Mouse (Mus musculus): ENCODE results near the gene Riox1. TPM values are rescaled to one million over a fixed set of nuclear protein-coding genes. Genes with fewer than 3 reads are reported as not detected.
A peak's percentile ranks its signal among the peaks of the same experiment; 100 is the strongest.

Gene Riox1
- polyA plus RNA-seq, 1 experiment from 2014 or later: 11.7 TPM

DNA sequence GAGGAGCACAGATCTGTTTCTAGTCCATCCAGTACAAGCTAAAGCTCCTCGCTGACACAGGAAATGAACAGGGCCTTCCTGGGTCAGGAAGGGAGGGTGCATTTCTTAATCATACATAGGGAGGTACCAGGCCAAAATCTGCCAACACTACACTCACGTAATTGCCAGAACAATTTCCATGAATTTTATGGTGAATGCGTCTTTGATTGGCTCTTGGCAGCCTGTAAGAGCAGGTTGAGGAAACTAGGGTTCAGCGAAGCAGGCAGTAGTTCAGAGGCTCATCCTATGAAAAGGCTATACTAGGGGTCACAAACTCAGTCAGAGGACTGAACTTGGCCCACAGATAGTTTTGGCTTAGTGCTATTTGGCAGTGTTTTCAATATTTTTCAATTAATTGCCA is 10.4 kb upstream of the Riox1 start:
- H3K9ac ChIP-seq (replicated peaks; ENCODE audit: low read length): no peak overlapping the region
- no peak overlapping the region for H3K4me3 ChIP-seq (replicated peaks; ENCODE audit: low read depth, low read length)
- no peaks in the 10 kb centered on the region for H3K27me3 ChIP-seq (ENCODE audit: control insufficient read depth, insufficient read depth, low read length)
- no peaks in the 10 kb centered on the region for H3K4me1 ChIP-seq (ENCODE audit: control insufficient read depth, insufficient read depth, low read length)
- DNase-seq (no peak), ATAC-seq (ENCODE audit: low FRiP score, low TSS enrichment) (no peak)
- H3K36me3 ChIP-seq (ENCODE audit: control insufficient read depth, insufficient read depth, low read length): no peaks in the 10 kb centered on the region
- 40% methylated on average over 4 of the region's 4 CpGs for WGBS
- no peak overlapping the region for H3K4me2 ChIP-seq (ENCODE audit: low read length)
- H3K27ac ChIP-seq (replicated peaks; ENCODE audit: low read depth, low read length): no peak overlapping the region
- no peaks in the 10 kb centered on the region for H3K9me3 ChIP-seq (ENCODE audit: control insufficient read depth, low read length)

DNA sequence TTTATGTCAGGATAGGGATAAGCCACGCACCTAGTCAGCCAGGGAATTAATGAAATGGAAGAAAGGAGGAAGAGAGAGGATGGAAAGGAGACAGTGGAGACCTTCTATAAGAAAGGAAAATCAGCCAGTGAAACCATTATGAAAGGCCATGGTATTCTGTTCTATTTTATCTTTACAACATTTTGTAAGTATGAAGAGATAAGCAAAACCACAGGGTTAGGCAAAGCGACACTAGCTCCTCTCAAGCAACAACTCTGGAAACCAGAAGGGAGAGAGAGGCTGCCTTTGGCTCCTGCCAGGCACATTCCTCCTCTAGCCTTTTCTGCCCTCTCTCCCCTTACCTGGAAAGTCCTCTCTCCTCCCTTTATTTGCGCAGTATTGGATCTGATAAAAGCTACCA is 8.5 kb upstream of the Riox1 start:
- 94% methylated on average over 3 of the region's 3 CpGs for WGBS
- no peak overlapping the region for H3K4me3 ChIP-seq (replicated peaks; ENCODE audit: low read depth, low read length)
- H3K4me2 ChIP-seq (ENCODE audit: low read length): no peak overlapping the region
- no peak for DNase-seq
- no peaks in the 10 kb centered on the region for H3K4me1 ChIP-seq (ENCODE audit: control insufficient read depth, insufficient read depth, low read length)
- no peak overlapping the region for H3K9ac ChIP-seq (replicated peaks; ENCODE audit: low read length)
- no peaks in the 10 kb centered on the region for H3K36me3 ChIP-seq (ENCODE audit: control insufficient read depth, insufficient read depth, low read length)
- H3K27me3 ChIP-seq (ENCODE audit: control insufficient read depth, insufficient read depth, low read length): no peaks in the 10 kb centered on the region
- H3K9me3 ChIP-seq (ENCODE audit: control insufficient read depth, low read length): no peaks in the 10 kb centered on the region
- ATAC-seq (ENCODE audit: low FRiP score, low TSS enrichment): no peak
- no peak overlapping the region for H3K27ac ChIP-seq (replicated peaks; ENCODE audit: low read depth, low read length)

DNA sequence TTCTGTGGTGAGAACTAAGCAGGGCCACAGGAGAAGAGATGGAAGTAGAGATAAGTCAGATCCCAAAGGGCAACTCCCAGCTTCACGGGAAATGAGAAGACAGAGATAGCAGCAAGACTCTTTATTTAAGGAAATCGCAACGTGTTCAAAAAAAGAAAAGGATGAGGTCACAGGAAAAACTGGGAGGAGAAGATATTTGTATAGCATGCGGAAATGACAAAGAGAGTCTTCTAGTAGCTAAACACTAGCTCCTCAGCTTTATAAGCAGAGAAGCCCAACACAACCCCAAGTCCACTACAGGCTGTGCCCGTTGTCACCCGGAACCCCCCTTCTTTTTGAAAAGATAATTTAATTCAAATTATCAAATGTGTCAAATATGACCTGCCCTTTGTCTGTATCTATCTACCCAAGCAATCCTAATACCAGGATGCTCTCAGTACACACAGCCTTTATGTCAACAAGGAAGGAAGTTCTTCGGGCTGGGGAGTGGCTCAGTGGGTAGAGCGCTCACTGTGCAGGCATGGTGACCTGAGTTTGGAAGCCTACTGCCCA is 3.1 kb upstream of the Riox1 start:
- 91% methylated on average over 8 of the region's 8 CpGs for WGBS
- Histone ChIP-seq H3K27ac (replicated peaks; ENCODE audit: low read depth, low read length) (no peak overlapping the region), H3K4me2 (ENCODE audit: low read length) (no peak overlapping the region), H3K9ac (replicated peaks; ENCODE audit: low read length) (no peak overlapping the region), H3K9me3 (ENCODE audit: control insufficient read depth, low read length) (no peaks in the 10 kb centered on the region), H3K27me3 (ENCODE audit: control insufficient read depth, insufficient read depth, low read length) (no peaks in the 10 kb centered on the region), H3K4me3 (replicated peaks; ENCODE audit: low read depth, low read length) (no peak overlapping the region), H3K36me3 (ENCODE audit: control insufficient read depth, insufficient read depth, low read length) (0 out of 2 replicates have a peak, but pooled peaks cover under 1% of the 10 kb centered on the region), H3K4me1 (ENCODE audit: control insufficient read depth, insufficient read depth, low read length) (peaks cover 14% of the 10 kb centered on the region)
- no peak for ATAC-seq (ENCODE audit: low FRiP score, low TSS enrichment)
- no peak for DNase-seq

- Histone ChIP-seq H3K27ac (replicated peaks; ENCODE audit: low read depth, low read length) (no peak overlapping the region), H3K36me3 (ENCODE audit: control insufficient read depth, insufficient read depth, low read length) (0 out of 2 replicates have a peak, but pooled peaks cover 11% of the 10 kb centered on the region), H3K4me2 (ENCODE audit: low read length) (no peak overlapping the region), H3K4me1 (ENCODE audit: control insufficient read depth, insufficient read depth, low read length) (peaks cover 17% of the 10 kb centered on the region), H3K4me3 (replicated peaks; ENCODE audit: low read depth, low read length) (no peak overlapping the region), H3K9ac (replicated peaks; ENCODE audit: low read length) (no peak overlapping the region), H3K9me3 (ENCODE audit: control insufficient read depth, low read length) (no peaks in the 10 kb centered on the region), H3K27me3 (ENCODE audit: control insufficient read depth, insufficient read depth, low read length) (no peaks in the 10 kb centered on the region)
- ATAC-seq (ENCODE audit: low FRiP score, low TSS enrichment) (no peak), DNase-seq (no peak)
- 83% methylated on average over 4 of the region's 4 CpGs for WGBS
These were observed 1.4 kb upstream of the Riox1 start for GRCm38 (mm10) chr12:83949043-83949442.

- Histone ChIP-seq H3K4me1 (ENCODE audit: control insufficient read depth, insufficient read depth, low read length) (peaks cover 17% of the 10 kb centered on the region), H3K36me3 (ENCODE audit: control insufficient read depth, insufficient read depth, low read length) (0 out of 2 replicates have a peak, but pooled peaks cover 11% of the 10 kb centered on the region), H3K9me3 (ENCODE audit: control insufficient read depth, low read length) (no peaks in the 10 kb centered on the region), H3K4me3 (replicated peaks; ENCODE audit: low read depth, low read length) (peak overlapping the region; percentile 84), H3K4me2 (ENCODE audit: low read length) (peak overlapping the region; percentile 89), H3K27ac (replicated peaks; ENCODE audit: low read depth, low read length) (no peak overlapping the region), H3K27me3 (ENCODE audit: control insufficient read depth, insufficient read depth, low read length) (no peaks in the 10 kb centered on the region), H3K9ac (replicated peaks; ENCODE audit: low read length) (peak overlapping the region; percentile 84)
- WGBS: 30% methylated on average over 11 of the region's 11 CpGs
- DNase-seq (no peak), ATAC-seq (ENCODE audit: low FRiP score, low TSS enrichment) (no peak)
These were observed 474 bp upstream of the Riox1 start for GRCm38 (mm10) chr12:83949776-83950492.

GRCm38 (mm10) chr12:83950840-83951701 is 663 bp downstream of the Riox1 start:
- peak; percentile 67 for ATAC-seq (ENCODE audit: low FRiP score, low TSS enrichment)
- peak overlapping the region; percentile 84 for H3K9ac ChIP-seq (replicated peaks; ENCODE audit: low read length)
- peak; percentile 68 for DNase-seq
- H3K27me3 ChIP-seq (ENCODE audit: control insufficient read depth, insufficient read depth, low read length): no peaks in the 10 kb centered on the region
- H3K4me3 ChIP-seq (replicated peaks; ENCODE audit: low read depth, low read length): peak overlapping the region; percentile 84
- peaks cover 17% of the 10 kb centered on the region for H3K4me1 ChIP-seq (ENCODE audit: control insufficient read depth, insufficient read depth, low read length)
- peaks cover 14% of the 10 kb centered on the region; the same call in 1 of the 2 replicates for H3K36me3 ChIP-seq (ENCODE audit: control insufficient read depth, insufficient read depth, low read length)
- H3K4me2 ChIP-seq (ENCODE audit: low read length): peak overlapping the region; percentile 89
- H3K27ac ChIP-seq (replicated peaks; ENCODE audit: low read depth, low read length): peak overlapping the region; percentile 83
- no peaks in the 10 kb centered on the region for H3K9me3 ChIP-seq (ENCODE audit: control insufficient read depth, low read length)
- under 1% methylated on average over 116 of the region's 116 CpGs for whole genome bisulfite sequencing

GRCm38 (mm10) chr12:83951711-83952575 is 1.5 kb downstream of the Riox1 start:
- 68% methylated on average over 32 of the region's 32 CpGs for WGBS
- Histone ChIP-seq H3K4me2 (ENCODE audit: low read length) (peak overlapping the region; percentile 89), H3K4me1 (ENCODE audit: control insufficient read depth, insufficient read depth, low read length) (peaks cover 17% of the 10 kb centered on the region), H3K4me3 (replicated peaks; ENCODE audit: low read depth, low read length) (peak overlapping the region; percentile 84), H3K9ac (replicated peaks; ENCODE audit: low read length) (peak overlapping the region; percentile 84), H3K9me3 (ENCODE audit: control insufficient read depth, low read length) (no peaks in the 10 kb centered on the region), H3K27me3 (ENCODE audit: control insufficient read depth, insufficient read depth, low read length) (no peaks in the 10 kb centered on the region), H3K27ac (replicated peaks; ENCODE audit: low read depth, low read length) (0 out of 2 replicates have a peak overlapping the region, but pooled peaks have one; percentile 83), H3K36me3 (ENCODE audit: control insufficient read depth, insufficient read depth, low read length) (peaks cover 14% of the 10 kb centered on the region; the same call in 1 of the 2 replicates)
- ATAC-seq (ENCODE audit: low FRiP score, low TSS enrichment) (no peak), DNase-seq (no peak)

- DNase-seq (no peak), ATAC-seq (ENCODE audit: low FRiP score, low TSS enrichment) (no peak)
- Histone ChIP-seq H3K27ac (replicated peaks; ENCODE audit: low read depth, low read length) (no peak overlapping the region), H3K4me2 (ENCODE audit: low read length) (no peak overlapping the region), H3K9me3 (ENCODE audit: control insufficient read depth, low read length) (no peaks in the 10 kb centered on the region), H3K4me1 (ENCODE audit: control insufficient read depth, insufficient read depth, low read length) (no peaks in the 10 kb centered on the region), H3K36me3 (ENCODE audit: control insufficient read depth, insufficient read depth, low read length) (peaks cover 10% of the 10 kb centered on the region; the same call in 1 of the 2 replicates), H3K27me3 (ENCODE audit: control insufficient read depth, insufficient read depth, low read length) (no peaks in the 10 kb centered on the region), H3K4me3 (replicated peaks; ENCODE audit: low read depth, low read length) (no peak overlapping the region), H3K9ac (replicated peaks; ENCODE audit: low read length) (no peak overlapping the region)
- WGBS: 94% methylated on average over 9 of the region's 9 CpGs
These were observed 7.9 kb downstream of the Riox1 start for GRCm38 (mm10) chr12:83958278-83958677.
